Mouse (Mus musculus): ENCODE measurements around the gene Cxcr5.
"Not testable (repeated sequence)": the region's sequence is repeated elsewhere in the genome, so short reads cannot be mapped to it uniquely, and the experiment has no call there.

Gene Cxcr5

DNA sequence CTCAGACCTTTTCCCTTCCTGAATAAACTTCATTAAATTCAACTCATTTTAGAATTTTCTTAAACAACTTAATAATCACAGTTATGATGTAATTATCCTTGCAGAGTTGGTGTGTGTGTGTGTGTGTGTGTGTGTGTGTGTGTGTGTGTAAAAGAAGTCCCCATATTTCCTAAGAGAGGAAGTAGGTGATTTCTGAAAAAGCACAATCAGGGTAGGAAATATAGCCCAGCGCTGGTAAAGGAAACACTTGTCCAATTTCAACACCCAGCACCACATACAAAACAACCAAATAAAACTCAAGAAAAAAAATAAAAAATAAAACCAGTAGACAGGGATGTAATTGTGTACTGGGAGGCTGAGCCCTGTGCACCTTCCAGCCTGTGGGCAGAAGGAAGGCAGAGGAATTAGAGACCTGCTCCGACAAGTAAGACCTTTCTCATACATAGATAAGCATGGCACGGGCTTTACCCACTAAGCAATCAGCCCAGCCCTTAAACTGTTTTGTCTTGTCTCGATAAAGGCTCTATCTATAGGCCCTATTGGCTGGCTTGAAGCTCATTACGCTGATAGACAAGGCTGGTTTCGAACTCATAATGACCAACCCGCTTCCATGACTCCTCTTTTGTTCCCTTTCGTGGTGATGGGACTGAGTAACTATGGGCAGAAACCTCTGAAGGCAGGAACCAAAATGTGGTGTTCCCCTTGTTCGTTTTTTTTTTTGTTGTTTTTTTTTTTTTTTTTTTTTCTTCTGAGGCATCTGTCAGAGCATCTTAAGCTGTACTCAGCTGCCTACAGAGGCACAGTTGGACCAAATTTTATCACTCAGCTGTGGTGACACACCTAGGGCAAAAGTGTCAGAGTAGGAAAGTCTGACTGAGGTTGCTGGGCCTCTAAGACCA is 25.8 kb upstream of the Cxcr5 start:
- DNase-seq (ENCODE audit: low read depth) = no peak

DNA sequence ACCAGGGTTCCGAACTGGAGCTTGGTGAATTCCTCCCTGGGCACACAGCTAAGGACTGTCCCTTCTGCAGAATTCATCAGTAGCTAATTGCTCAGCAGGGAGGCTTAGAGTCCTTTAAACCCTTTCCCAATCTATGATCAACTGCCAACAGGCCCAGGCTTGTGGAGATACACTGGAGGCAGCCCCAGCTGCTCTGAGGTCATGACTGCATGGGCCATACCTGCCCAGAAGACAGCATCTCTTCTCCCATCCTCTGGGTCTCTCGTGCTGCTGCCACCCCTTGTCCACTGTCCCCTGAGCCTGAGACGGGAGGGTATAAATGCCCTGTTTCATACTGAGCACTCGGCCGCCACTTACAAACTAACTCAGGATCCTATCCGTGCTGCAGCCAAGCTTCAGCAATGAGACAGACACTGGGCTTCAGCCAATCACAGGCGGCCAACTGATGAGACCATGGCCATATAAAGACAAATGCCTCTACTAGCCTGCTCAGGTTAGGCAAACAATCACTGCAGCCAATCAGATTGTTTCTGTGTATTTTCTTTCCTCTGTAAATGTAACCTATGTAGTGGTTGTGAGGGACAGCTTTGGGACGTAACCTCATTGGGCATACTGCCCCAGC is 25.1 kb upstream of the Cxcr5 start:
- DNase-seq (ENCODE audit: low read depth) = no peak

DNA sequence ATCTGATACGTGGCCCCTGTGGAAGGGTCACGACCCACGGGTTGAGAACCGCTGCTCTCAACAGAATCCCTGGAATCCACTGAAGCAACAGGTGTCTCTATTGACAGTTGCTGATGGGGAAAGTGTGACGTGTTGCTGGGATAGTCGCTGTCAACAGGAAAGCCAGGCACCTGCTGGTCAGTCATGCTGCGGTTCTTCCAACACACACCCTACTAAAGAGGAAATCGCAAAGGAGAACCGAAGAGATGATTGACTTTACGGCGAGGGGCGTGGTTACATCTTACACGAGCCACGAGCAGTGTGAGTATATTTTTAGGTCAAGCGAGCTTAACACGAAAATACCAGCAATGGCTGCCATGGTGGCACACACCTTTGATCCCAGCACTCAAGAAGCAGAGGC is 20.7 kb upstream of the Cxcr5 start:
- DNase-seq (ENCODE audit: low read depth) = no peak

DNA sequence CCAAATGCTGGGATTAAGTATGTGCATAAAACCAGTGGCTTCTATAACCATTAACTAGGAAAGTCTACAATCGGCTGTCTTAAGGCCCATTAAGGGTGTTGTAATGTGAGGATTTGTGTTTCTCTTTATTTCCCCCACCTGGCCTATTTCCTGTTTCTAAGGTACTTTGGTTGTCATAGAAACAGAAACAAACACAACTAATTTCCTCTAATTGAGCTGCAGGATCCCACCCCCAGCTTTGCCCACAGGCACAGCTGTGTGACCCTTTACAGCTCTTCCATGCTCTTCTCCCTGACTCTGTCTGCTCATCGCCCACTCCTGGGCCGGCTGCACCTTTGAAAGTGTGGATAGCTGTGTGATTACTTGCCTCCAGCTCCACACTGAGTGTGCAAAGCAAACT is 19.7 kb upstream of the Cxcr5 start:
- no peak for DNase-seq (ENCODE audit: low read depth)

DNA sequence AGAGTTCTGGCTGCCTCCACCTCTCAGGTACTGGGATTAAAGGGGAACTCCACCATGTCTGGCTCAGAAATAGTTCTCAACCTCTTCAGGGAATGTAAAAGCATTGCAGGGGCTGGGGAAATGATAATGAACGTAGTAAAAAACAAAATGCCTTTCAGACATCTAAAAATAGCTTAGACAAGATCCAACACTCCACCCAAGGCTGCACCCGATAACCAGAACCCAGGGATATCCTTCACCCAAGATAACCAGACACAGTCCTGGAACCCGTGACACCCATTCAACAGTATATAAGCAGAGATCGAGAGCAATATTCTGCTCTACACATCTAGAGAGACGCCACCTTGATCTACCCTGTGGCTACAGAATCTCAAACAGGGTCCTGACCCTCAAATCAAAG is 18.4 kb upstream of the Cxcr5 start:
- no peak for DNase-seq (ENCODE audit: low read depth)

DNA sequence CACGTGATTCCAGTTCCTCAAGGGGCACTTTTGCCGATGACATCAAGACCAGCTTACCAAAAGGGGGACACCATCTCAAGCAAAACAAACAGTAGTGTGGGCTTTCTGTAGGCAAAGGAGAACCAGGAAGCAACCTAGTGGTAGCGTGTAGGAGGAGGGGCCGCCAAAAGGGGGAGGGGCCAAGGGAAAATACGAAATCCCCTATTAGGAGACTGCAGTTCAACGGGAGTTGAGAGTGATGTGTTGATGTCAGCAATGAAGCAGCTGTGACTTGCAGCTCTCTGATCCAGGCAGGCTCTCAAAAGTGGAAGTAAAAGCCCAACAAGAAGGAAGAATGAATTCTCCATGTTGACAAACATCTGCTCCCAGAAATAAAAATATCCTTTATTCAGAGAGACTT is 17.7 kb upstream of the Cxcr5 start:
- no peak for DNase-seq (ENCODE audit: low read depth)

DNA sequence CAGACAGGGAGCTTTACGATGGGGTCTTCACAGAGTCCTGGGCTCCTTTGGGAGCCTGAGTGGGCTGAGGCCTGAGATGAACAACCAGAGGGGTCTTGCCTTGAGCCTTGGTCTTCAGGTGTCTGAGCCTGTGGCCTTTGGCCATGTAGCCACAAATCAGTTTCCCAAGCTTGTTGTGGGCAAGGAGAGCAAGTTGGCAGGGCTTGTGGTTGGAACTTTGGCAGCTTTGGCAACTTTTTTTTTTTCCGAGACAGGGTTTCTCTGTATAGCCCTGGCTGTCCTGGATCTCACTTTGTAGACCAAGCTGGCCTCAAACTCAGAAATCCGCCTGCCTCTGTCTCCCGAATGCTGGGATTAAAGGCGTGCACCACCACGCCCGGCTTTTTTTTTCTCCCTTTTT is 14.4 kb upstream of the Cxcr5 start:
- not testable (repeated sequence) for DNase-seq (ENCODE audit: low read depth)

DNA sequence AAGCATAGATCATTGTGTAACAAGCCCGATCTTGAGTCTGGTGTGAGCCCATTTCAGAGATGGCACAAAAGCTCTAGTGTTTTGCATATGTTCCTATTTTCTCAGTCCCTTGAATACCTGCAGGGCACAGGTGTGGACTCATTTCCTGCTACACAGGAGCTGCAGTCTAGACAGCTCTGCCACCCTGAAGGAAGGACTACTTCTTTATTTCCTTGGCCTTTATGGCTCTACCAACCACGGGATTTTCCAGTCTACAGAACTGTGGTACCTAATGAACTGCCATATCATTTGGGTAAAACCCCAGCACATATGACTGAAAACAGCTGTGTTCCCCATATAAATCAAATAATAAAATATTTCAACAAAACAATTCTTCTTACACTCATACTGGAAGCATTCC is 13.4 kb upstream of the Cxcr5 start:
- DNase-seq (ENCODE audit: low read depth) = no peak

DNA sequence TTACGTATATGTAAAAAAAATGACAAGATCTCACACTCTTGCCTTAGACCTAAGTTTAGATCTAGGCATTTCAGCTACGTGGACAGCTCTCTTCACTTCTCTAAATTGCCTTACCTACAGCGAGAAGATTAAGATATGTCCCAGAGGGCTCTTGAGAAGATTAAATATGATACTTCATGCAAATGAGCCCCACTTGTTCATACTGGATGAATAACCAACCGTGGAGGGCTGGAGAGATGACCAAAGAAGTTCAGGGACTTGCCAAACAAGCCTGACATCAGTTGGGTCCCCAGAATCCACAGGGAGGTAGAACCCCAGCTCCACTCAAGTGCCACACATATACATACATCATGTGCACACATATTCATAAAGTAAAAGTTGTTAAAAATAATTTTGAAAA is 11.6 kb upstream of the Cxcr5 start:
- no peak for DNase-seq (ENCODE audit: low read depth)

DNA sequence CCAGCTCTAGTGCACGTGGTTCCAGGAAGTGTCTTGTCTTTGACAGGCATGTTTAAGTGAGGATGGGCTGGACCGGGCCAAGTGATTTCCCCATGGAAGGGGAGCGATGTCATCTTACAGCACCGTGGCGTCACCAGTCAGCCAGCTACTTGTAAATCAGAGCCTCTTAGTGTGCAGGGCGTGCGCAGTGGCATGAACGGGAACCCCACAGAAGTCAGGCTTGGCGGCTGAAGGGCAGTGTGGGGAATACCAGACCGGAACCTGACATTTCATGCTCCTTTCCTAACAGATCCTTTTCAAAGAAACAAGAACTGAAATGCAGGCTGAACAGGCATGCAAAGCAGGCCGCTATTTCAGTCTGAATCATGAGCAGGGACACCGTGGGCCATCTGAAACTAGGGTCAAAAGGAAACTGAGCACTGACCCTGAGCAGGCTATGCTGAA is 9.3 kb upstream of the Cxcr5 start:
- no peak for DNase-seq (ENCODE audit: low read depth)

DNA sequence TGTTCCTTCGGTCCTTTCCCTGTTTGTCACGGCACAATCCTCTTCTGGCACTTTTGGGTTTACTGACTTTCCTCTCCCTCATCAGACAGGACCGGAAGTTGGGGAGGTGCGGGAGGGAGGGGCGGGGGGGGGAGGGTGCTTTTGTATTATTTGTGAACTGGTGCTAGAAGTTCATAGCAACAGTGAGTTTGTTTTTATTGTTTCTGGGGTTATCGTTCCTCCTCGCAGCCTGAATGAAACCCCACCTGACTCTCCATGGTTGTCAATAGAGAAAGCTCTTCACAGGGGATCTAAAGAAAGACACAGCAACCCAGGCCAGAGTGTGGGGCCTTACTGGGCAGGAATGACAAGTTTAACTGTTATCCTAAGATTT is 6.4 kb upstream of the Cxcr5 start:
- no peak for DNase-seq (ENCODE audit: low read depth)

DNA sequence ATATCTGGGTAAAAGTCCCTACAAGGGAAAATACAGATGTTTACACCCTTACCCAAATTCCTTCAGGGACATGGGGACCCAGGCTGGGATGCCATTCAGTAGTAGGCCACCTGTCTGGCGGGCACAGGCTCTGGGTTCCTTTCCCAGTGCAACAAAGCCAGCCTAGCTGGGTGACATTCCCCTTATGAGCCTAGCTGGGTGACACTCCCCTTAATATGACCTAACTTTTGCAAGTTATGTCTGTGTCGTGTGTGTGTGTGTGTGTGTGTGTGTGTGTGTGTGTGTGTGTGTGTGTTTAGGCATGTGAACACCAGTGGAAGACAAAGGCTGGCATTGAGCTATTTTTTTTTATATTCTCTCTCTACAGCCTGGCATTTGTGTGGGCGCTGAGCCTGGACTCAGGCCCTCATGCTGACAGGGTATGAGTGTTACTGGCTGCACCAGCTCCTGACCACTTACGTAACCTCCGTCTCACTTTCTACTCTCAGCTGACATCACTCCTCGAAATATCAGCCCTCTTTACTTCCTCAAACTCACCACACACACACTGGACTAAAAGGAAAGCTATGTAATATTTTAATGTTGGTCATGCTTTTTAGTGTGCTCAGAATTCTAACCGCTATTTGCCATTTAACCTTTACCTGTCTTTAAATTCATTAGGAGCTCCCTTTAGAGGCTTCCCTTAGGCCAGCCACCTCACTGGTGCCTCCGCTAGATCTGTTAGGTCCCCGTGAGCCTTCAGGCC is 5.8 kb upstream of the Cxcr5 start:
- peak; percentile 92 for DNase-seq (ENCODE audit: low read depth)

DNA sequence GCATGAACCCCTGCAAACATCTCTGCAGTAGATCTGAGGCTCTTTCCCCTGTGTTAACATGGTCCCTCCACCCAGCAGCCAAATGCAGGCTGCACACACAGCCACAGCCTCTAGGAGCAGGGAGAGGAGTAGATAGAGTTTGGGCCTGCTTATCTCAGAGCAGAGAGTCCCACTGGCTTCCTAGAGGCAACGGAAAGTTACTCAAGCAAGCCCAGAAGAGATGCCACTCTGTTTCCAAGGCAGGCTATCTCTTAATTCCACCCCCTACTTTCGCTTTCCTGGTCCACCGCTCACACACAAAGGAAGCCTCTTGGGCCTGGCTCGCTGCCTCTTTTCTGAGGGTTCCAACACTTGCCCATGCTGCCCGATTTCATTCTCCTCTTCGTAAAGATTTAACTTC is 3.7 kb upstream of the Cxcr5 start:
- no peak for DNase-seq (ENCODE audit: low read depth)

DNA sequence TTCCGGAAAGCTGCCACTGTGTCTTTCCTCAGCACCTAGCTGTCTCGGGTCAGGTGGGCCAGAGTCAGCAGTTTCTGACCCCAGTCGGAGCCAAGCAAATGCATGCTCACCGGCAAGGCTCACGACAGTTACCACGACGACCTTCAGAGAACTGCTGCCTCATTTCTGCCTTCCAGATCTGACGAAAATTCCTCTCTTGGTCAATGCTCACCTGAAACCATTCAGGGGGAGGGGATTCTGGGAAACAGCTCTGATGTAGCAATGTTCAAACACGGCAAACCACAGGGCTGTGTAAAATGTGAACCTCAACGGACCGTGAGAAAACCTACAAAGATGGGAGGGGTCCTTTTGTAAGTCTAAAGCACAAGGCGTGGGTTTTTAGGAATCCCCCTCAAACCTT is 1.3 kb upstream of the Cxcr5 start:
- DNase-seq (ENCODE audit: low read depth) = no peak

DNA sequence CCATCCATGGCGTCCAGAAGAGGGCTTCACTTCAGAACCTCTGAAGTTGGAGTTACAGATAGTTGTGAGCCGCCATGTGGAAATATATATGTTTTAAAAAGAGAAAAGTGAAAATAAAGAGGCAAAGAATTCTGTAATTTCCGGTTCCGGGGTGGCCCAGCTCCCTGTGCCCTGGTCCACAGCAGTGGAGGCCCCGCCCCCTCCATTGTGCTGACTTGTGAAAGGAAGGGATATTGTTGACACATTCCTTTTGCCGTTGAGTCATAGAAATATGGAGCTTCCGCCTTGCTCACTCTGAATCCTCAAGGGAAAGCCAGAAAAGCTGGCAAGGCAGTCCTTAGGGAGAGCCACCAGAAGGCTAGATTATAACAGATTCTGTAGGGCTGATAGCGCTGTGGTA is 9.5 kb downstream of the Cxcr5 start:
- no peak for DNase-seq (ENCODE audit: low read depth)

DNA sequence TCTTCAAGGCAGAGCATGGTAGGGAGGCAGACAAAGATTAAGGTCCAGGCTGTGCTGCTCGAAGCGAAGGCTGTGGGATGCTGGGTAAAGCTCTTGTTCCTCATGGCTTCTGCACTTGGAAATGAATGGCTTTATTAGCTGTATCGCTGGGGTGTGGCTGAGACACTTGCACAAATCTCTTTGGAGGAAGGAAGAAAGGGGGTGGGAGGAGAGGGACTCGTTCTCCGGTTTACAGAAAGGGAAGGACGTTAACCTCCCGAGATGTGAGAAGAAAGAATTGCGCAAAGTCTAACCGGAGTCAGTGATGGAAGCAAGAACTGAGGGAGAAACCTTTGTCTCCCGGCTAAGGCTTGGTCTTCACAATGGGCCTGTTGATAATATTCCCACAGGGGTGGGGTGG is 10.5 kb downstream of the Cxcr5 start:
- no peak for DNase-seq (ENCODE audit: low read depth)

DNA sequence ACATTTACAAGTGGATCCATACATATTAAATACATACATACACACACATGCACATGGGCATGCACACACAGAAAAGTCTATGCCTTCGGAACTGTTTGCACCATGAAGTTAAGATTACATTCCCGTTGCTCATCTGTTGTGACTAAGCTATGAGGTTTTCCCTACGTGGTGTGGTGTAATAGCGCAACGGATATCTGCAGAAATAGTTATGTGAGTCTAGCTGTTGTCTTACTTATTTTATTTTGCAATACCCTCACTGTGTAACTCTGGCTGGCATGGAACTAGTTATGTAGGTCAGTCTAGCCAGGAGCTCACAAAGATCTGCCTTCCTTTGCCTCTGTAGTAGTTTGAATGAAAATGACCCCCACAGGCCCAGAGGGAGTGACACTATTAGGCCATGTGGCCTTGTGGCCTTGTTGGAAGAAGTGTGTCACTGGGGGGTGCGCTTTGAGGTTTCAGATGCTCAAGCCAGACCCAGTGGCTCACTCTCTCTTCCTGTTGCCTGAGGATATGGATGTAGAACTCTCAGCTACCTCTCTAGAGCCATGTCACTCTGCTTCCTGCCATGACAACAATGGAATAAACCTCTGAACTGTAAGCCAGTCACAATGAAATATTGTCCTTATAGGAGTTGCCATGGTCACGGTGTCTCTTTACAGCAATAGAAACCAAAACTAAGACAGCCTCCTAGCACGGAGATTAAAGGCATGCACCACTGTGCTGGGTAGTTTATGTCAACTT is 13.1 kb downstream of the Cxcr5 start:
- DNase-seq (ENCODE audit: low read depth) = no peak

DNA sequence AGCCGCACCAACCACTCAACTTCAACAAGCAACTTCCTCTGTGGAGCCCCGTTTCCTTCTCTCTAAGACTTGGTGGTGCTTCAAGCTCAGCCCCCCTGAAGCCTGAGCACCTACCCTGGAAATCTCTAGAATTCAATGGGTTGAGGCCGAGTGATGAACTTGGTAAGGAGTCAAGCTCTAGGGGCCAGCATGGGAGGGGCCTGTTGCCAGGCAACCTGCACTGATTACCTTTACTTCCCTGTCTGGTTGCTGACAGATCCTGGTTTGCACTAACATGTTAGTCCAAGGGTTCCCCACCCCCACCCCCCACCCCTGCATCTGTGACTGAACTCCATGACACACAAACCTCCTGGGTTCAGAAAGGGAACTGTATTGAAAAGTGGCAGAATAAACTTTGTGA is 16.7 kb downstream of the Cxcr5 start:
- DNase-seq (ENCODE audit: low read depth) = no peak

DNA sequence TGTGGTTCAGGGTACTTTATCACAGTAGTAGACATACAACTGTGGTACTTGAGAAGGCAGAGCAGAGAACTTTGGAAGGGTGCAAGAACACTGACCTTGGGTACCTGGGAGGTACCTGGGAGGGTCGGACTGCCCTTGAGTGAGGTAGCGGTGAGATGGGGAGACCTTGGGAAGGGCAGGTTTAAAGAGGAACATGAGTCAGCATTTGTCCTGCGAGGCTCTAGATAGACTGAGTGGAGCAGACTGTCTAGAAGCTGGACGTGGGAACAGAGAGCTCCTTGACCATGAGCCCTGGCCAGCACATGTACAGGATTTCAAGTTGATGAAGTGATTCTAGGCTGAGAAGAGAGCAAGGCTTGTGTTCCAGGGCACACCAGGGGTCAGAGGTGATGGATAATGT is 19.3 kb downstream of the Cxcr5 start:
- no peak for DNase-seq (ENCODE audit: low read depth)

DNA sequence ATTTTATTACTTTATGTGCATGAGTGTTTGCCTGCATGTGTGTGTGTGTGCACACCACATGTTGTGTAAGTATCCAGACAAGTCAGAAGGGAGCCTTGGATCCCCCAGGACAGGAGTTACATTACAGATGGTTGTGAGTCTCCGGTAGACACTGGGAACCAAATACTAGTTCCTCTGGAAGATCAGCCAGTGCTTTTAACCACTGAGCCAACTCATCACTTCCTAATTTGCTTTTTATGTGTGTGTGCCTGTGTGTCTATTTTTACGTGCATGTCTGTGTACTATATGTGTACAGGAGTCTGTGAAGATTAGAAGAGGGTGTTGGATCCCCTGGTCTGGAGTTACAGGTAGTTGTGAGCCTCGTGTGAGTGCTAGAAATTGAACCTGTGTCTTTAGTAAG is 21.0 kb downstream of the Cxcr5 start:
- DNase-seq (ENCODE audit: low read depth) = no peak

DNA sequence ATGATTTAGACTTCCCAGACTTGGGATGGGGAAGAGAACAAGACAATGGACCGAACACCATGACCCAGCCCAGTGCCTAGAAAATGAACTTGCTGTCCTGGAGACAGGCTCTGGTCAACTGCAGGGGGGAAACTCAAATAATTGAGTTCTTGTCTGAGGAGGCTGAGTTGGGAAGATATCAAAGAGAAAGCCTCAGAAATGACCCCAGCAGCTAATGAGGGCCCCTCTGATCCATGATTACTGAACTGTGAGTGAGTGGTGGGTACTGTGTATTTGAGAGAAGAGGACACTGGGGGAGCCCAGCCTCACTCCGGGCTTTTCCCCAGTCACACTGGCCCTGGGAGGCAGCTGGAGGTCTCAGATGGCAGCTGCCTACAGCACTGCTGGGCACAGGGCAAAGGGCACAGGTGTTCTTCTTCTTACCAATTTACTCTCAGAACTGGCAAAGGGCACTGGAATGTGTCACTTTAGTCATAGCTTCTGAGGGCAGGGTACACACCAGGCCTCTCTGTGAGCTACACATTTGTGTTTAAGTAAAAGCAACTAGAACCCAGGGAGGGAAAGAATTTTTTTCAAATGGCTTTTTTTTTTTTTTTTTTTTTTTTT is 21.8 kb downstream of the Cxcr5 start:
- DNase-seq (ENCODE audit: low read depth) = no peak
